Mouse (Mus musculus) erythroblast, embryonic 14.5 days (primary cell): ENCODE data around the gene Flnb. TPM values are rescaled to one million over a fixed set of nuclear protein-coding genes. Genes with fewer than 3 reads are reported as not detected.

Source experiments
- H3K27me3 ChIP-seq: 2 replicates; pipeline ENCODE4 v1.6.1; 2012; ENCODE audit warnings: inconsistent platforms; ENCODE audit not compliant: control insufficient read depth
- H3K36me3 ChIP-seq: 2 replicates; pipeline ENCODE4 v1.6.1; 2012; ENCODE audit warnings: mild to moderate bottlenecking, inconsistent platforms; ENCODE audit not compliant: control insufficient read depth
- H3K4me1 ChIP-seq: 2 replicates; pipeline ENCODE4 v1.6.1; 2012; ENCODE audit warnings: inconsistent platforms; ENCODE audit not compliant: control insufficient read depth
- H3K4me3 ChIP-seq: replicated peaks from 2 replicates; pipeline ENCODE3; 2012; ENCODE audit warnings: moderate library complexity, mild to moderate bottlenecking, inconsistent platforms
- H3K9me3 ChIP-seq: 2 replicates; pipeline ENCODE4 v1.6.1; 2012; ENCODE audit warnings: low read length, inconsistent platforms, mixed read lengths; ENCODE audit not compliant: control insufficient read depth
- GATA1 ChIP-seq: IDR thresholded peaks from 2 replicates; pipeline ENCODE4 v1.6.1; 2012; ENCODE audit warnings: low read length, inconsistent platforms, mixed read lengths
- TAL1 ChIP-seq: IDR thresholded peaks from 3 replicates; pipeline ENCODE4 v1.6.1; 2012; ENCODE audit warnings: low read length, inconsistent platforms, mixed read lengths
- polyA plus RNA-seq: library from polyadenylated mRNA; stranded (reverse); fragments of >175 nt; gene quantifications from 2 replicates; pipeline ENCODE4 v1.2.3, GENCODE M21; 2012

Gene Flnb
- polyA plus RNA-seq, 1 experiment: 0.02 TPM

GRCm38 (mm10) chr14:7822693-7823092 is 4.9 kb downstream of the Flnb start:
- H3K36me3 ChIP-seq: no peaks in the 10 kb centered on the region
- peaks cover 14% of the 10 kb centered on the region for H3K4me1 ChIP-seq
- TF ChIP-seq GATA1: no peak
- no peak for TF ChIP-seq TAL1
- no peak overlapping the region for H3K4me3 ChIP-seq
- no peaks in the 10 kb centered on the region for H3K9me3 ChIP-seq
- H3K27me3 ChIP-seq: peaks cover 20% of the 10 kb centered on the region

GRCm38 (mm10) chr14:7824651-7825268 is 7.0 kb downstream of the Flnb start:
- Histone ChIP-seq H3K9me3 (no peaks in the 10 kb centered on the region), H3K36me3 (no peaks in the 10 kb centered on the region), H3K4me1 (peaks cover 2% of the 10 kb centered on the region; the same call in 1 of the 2 replicates), H3K4me3 (no peak overlapping the region), H3K27me3 (no peaks in the 10 kb centered on the region)
- no peak for TF ChIP-seq TAL1
- TF ChIP-seq GATA1: no peak

GRCm38 (mm10) chr14:7826151-7826937 is 8.6 kb downstream of the Flnb start:
- H3K4me1 ChIP-seq: peaks cover 2% of the 10 kb centered on the region; the same call in 1 of the 2 replicates
- no peak overlapping the region for H3K4me3 ChIP-seq
- no peaks in the 10 kb centered on the region for H3K9me3 ChIP-seq

GRCm38 (mm10) chr14:7829181-7829580 is 11.4 kb downstream of the Flnb start:
- no peaks in the 10 kb centered on the region for H3K36me3 ChIP-seq
- no peaks in the 10 kb centered on the region for H3K27me3 ChIP-seq
- H3K4me1 ChIP-seq: peaks cover 2% of the 10 kb centered on the region; the same call in 1 of the 2 replicates
- no peak for TF ChIP-seq GATA1
- no peak for TF ChIP-seq TAL1
- no peak overlapping the region for H3K4me3 ChIP-seq
- no peaks in the 10 kb centered on the region for H3K9me3 ChIP-seq

More at GRCm38 (mm10) chr14:7826151-7826937, 8.6 kb downstream of the Flnb start:
- no peaks in the 10 kb centered on the region for H3K36me3 ChIP-seq
- TF ChIP-seq GATA1 (no peak), TAL1 (no peak)
- H3K27me3 ChIP-seq: no peaks in the 10 kb centered on the region

- H3K4me3 ChIP-seq: no peak overlapping the region
- no peaks in the 10 kb centered on the region for H3K27me3 ChIP-seq
- H3K36me3 ChIP-seq: no peaks in the 10 kb centered on the region
- TF ChIP-seq GATA1 (no peak), TAL1 (no peak)
- H3K4me1 ChIP-seq: no peaks in the 10 kb centered on the region
- H3K9me3 ChIP-seq: no peaks in the 10 kb centered on the region
These were observed 14.1 kb downstream of the Flnb start for GRCm38 (mm10) chr14:7831770-7832439.

- Histone ChIP-seq H3K4me3 (no peak overlapping the region), H3K4me1 (no peaks in the 10 kb centered on the region), H3K9me3 (no peaks in the 10 kb centered on the region), H3K36me3 (no peaks in the 10 kb centered on the region), H3K27me3 (no peaks in the 10 kb centered on the region)
- no peak for TF ChIP-seq TAL1
- TF ChIP-seq GATA1: no peak
These were observed 14.7 kb downstream of the Flnb start for GRCm38 (mm10) chr14:7832440-7832783.

GRCm38 (mm10) chr14:7833458-7833857 is 15.7 kb downstream of the Flnb start:
- no peak for TF ChIP-seq TAL1
- TF ChIP-seq GATA1: no peak
- Histone ChIP-seq H3K4me3 (no peak overlapping the region), H3K36me3 (no peaks in the 10 kb centered on the region), H3K4me1 (no peaks in the 10 kb centered on the region), H3K9me3 (no peaks in the 10 kb centered on the region), H3K27me3 (no peaks in the 10 kb centered on the region)

- no peaks in the 10 kb centered on the region; the same call in 1 of the 2 replicates for H3K36me3 ChIP-seq
- no peaks in the 10 kb centered on the region for H3K4me1 ChIP-seq
- TF ChIP-seq GATA1 (no peak), TAL1 (no peak)
- no peaks in the 10 kb centered on the region for H3K9me3 ChIP-seq
- no peak overlapping the region for H3K4me3 ChIP-seq
- H3K27me3 ChIP-seq: no peaks in the 10 kb centered on the region
These were observed 20.9 kb downstream of the Flnb start for GRCm38 (mm10) chr14:7838564-7839089.

- no peak overlapping the region for H3K4me3 ChIP-seq
- H3K4me1 ChIP-seq: no peaks in the 10 kb centered on the region
- H3K36me3 ChIP-seq: no peaks in the 10 kb centered on the region; the same call in 1 of the 2 replicates
- H3K9me3 ChIP-seq: no peaks in the 10 kb centered on the region
- no peaks in the 10 kb centered on the region for H3K27me3 ChIP-seq
- TF ChIP-seq TAL1 (no peak), GATA1 (no peak)
These were observed 22.3 kb downstream of the Flnb start for GRCm38 (mm10) chr14:7839950-7840514.
